Mouse (Mus musculus): ENCODE measurements at regions not wholly inside any gene's neighbourhood (a gene's known extent, or its start where the extent isn't known, plus 50 kb on each side); places are given as distances from the start of the nearest gene placed in this dataset.

DNA sequence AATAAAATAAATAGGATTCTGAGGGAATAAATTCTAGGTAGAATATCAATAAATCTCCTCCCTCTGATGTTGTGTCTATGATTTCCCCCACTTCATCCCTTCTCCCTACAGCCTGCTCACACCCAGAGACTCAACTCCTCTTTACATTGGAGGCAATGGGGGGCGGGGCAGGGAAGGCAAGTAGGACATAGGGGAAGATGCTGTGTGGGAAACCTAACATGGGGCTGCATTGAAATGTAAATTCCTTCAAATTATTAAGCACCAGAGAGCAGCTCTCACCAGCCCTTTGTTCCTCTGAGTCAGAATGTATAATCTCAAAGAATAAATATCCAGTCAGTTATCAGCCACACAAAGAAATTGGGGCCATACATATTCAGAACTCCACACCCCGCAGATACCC, 91.6 kb downstream of the Nuf2 start:
- no peak for TF ChIP-seq CTCF (conservative IDR thresholded peaks at IDR 0.05; ENCODE audit: low read length)
- no peak for TF ChIP-seq POU5F1 (IDR thresholded peaks at IDR 0.05; ENCODE audit: borderline replicate concordance, low read length)
- no peak for TF ChIP-seq NANOG (IDR thresholded peaks at IDR 0.05; ENCODE audit: borderline replicate concordance, low read length)

Data from E14TG2a.4 (cell line).